Mouse (Mus musculus) ES-E14 (cell line): ENCODE measurements around the gene Pias4.

Experiments
- CHD2 ChIP-seq: IDR thresholded peaks from 2 replicates; pipeline ENCODE4 v1.6.1; 2014; ENCODE audit warnings: mild to moderate bottlenecking, low read depth, low read length, inconsistent platforms
- MAFK ChIP-seq: IDR thresholded peaks from 2 replicates; pipeline ENCODE4 v1.6.1; 2014; ENCODE audit warnings: mild to moderate bottlenecking, low read depth, low read length, inconsistent platforms; ENCODE audit not compliant: insufficient read depth

- TF ChIP-seq MAFK (no peak), CHD2 (no peak)
Observed at GRCm38 (mm10) chr10:81177958-81178712, 10.4 kb upstream of the Pias4 start.
